Mouse (Mus musculus) heart, postnatal 0 days (tissue): Measurements from ENCODE around the gene Tcl1b4.

ENCODE experiments used
- CTCF ChIP-seq: IDR thresholded peaks from 2 replicates; pipeline ENCODE4 v1.5.1; 2016; ENCODE audit warnings: antibody characterized with exemption, control low read depth, low read depth
- EP300 ChIP-seq: IDR thresholded peaks from 2 replicates; pipeline ENCODE4 v1.6.1; 2016; ENCODE audit warnings: antibody characterized with exemption, low read depth

DNA sequence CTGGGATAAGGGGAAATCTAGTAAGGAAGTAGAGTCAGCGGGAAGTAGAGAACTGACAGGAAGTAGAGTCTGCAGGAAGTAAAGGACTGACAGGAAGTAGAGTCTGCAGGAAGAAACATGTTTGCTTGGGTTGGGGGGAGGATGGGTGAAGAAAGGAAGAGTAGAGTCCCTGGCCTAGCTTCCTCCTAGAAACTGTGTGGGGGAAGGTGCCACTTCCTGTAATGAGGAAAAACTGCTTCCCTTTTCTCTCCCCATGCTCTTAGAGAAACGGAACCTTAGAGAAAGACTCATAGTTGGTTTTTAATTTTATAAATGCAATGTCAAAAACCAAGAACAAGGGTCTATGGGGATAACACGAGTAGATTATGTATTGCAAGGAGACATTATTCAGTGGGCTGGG, 33.3 kb downstream of the Tcl1b4 start:
- TF ChIP-seq CTCF (no peak), EP300 (no peak)
